Mouse (Mus musculus) hindbrain, embryonic 10.5 days (tissue): Measurements from ENCODE around the gene Usp37. TPM values are rescaled to one million over a fixed set of nuclear protein-coding genes. Genes with fewer than 3 reads are reported as not detected.

Experiments
- DNase-seq: peaks from one replicate; pipeline ENCODE4 v3.0.0-alpha.2; 2017; ENCODE audit warnings: low spot score
- H3K27ac ChIP-seq: fragments of 300-500 bp; sonication (generic); 2 replicates; pipeline ENCODE4 v1.5.1; 2016; ENCODE audit warnings: mild to moderate bottlenecking, moderate library complexity
- H3K27me3 ChIP-seq: fragments of 300-500 bp; sonication (generic); 2 replicates; pipeline ENCODE4 v1.6.1; 2016; ENCODE audit warnings: mild to moderate bottlenecking; ENCODE audit not compliant: poor library complexity, insufficient read depth, severe bottlenecking
- H3K36me3 ChIP-seq: fragments of 300-500 bp; sonication (generic); 2 replicates; pipeline ENCODE4 v1.6.1; 2016; ENCODE audit warnings: mild to moderate bottlenecking, moderate library complexity
- H3K4me1 ChIP-seq: fragments of 300-500 bp; sonication (generic); replicated peaks from 2 replicates; pipeline ENCODE4 v1.6.1; 2016; ENCODE audit warnings: mild to moderate bottlenecking
- H3K4me3 ChIP-seq: fragments of 300-500 bp; sonication (generic); 2 replicates; pipeline ENCODE4 v1.5.1; 2016; ENCODE audit warnings: mild to moderate bottlenecking, moderate library complexity
- H3K9me3 ChIP-seq: fragments of 300-500 bp; sonication (generic); 2 replicates; pipeline ENCODE4 v1.6.1; 2016; ENCODE audit warnings: mild to moderate bottlenecking, moderate library complexity
- WGBS: fragments of 180-500 bp; shearing (Covaris S2); methylation state at CpG from one replicate; pipeline ENCODE4 v1.1.7; 2016; 5-methylcytosine and 5-hydroxymethylcytosine counted together
- polyA plus RNA-seq: library from polyadenylated mRNA; unstranded; fragments of >200 nt; fragmentation: Nextera tagmentation; extraction: Ambion mirVana; gene quantifications from 2 replicates; pipeline ENCODE4 v1.2.1, GENCODE M21; 2016

Usp37 gene
- polyA plus RNA-seq: 34.0 and 45.5 TPM in 2 replicates

- no peak for DNase-seq
- Histone ChIP-seq H3K4me1 (peaks cover 21% of the 10 kb centered on the region), H3K27me3 (no peaks in the 10 kb centered on the region), H3K9me3 (no peaks in the 10 kb centered on the region), H3K36me3 (no peaks in the 10 kb centered on the region), H3K27ac (0 out of 2 replicates have a peak within 1 kb of the TSS, but pooled peaks have one; percentile 8), H3K4me3 (no peak within 1 kb of the TSS)
- 44% methylated on average over 4 of the region's 4 CpGs for WGBS
These were observed at the start of gene Usp37 for GRCm38 (mm10) chr1:74544184-74544583. Gene Usp37 (minus strand): TSS chr1:74544284.

- peak within 1 kb of the TSS; percentile 90 for H3K27ac ChIP-seq
- peak; percentile 99 for DNase-seq
- no peaks in the 10 kb centered on the region for H3K9me3 ChIP-seq
- H3K27me3 ChIP-seq: no peaks in the 10 kb centered on the region
- peaks cover 24% of the 10 kb centered on the region for H3K4me1 ChIP-seq
- peaks cover 50% of the 10 kb centered on the region for H3K36me3 ChIP-seq
- under 1% methylated on average over 48 of the region's 48 CpGs for WGBS
- peak within 1 kb of the TSS; percentile 94 for H3K4me3 ChIP-seq
These were observed 43.8 kb upstream of the Usp37 start, which contains the start of the genes Zfp142 and Bcs1l for GRCm38 (mm10) chr1:74587773-74588445. Gene Zfp142 (minus strand): TSS chr1:74588246. Gene Bcs1l (plus strand): TSS chr1:74588289.

DNA sequence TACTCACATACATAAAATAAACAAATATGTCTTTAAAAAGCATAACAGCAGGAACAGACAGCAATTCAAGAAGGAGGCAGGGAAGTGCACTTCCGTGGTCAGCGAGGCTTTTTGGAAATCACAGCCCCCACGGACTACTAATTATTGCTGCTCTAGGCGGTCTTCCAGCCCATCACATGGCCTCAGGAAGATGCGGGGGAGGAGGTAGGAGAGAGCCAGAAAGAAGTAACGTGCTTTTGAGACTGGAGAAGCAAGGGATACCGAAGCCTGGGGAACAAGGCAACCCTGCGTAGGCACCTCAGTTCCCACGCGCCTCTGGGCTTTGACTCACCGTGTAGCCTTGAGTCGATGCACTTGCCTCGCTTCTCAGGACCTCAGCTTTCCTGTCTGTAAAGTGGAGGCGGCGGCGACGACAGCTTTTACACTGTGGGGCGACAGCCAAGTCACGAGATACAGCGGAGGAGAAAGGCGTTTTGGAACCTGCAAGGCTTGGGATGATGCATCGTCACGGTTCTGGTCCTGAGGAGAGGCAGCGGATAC is 43.2 kb upstream of the Usp37 start:
- no peak for DNase-seq
- under 1% methylated on average over 24 of the region's 24 CpGs for WGBS
- H3K36me3 ChIP-seq: peaks cover 52% of the 10 kb centered on the region

GRCm38 (mm10) chr1:74584616-74585398 is 40.7 kb upstream of the Usp37 start:
- peaks cover 24% of the 10 kb centered on the region for H3K4me1 ChIP-seq
- WGBS: 92% methylated on average over 3 of the region's 3 CpGs
- H3K9me3 ChIP-seq: no peaks in the 10 kb centered on the region
- H3K4me3 ChIP-seq: no peak overlapping the region
- no peak overlapping the region for H3K27ac ChIP-seq
- H3K36me3 ChIP-seq: peaks cover 49% of the 10 kb centered on the region
- no peaks in the 10 kb centered on the region for H3K27me3 ChIP-seq
- no peak for DNase-seq

More for the DNA sequence above, 43.2 kb upstream of the Usp37 start:
- H3K4me1 ChIP-seq: peaks cover 24% of the 10 kb centered on the region
- peak overlapping the region; percentile 94 for H3K4me3 ChIP-seq
- H3K27me3 ChIP-seq: no peaks in the 10 kb centered on the region
- peak overlapping the region; percentile 90 for H3K27ac ChIP-seq
- no peaks in the 10 kb centered on the region for H3K9me3 ChIP-seq

- Histone ChIP-seq H3K9me3 (no peaks in the 10 kb centered on the region), H3K36me3 (peaks cover 67% of the 10 kb centered on the region), H3K4me1 (peaks cover 17% of the 10 kb centered on the region), H3K27me3 (no peaks in the 10 kb centered on the region), H3K4me3 (no peak overlapping the region), H3K27ac (no peak overlapping the region)
- 76% methylated on average over 3 of the region's 3 CpGs for WGBS
- DNase-seq: no peak
These were observed 38.5 kb upstream of the Usp37 start for GRCm38 (mm10) chr1:74582621-74583020.

GRCm38 (mm10) chr1:74569739-74570719 is 25.9 kb upstream of the Usp37 start:
- no peak for DNase-seq
- Histone ChIP-seq H3K9me3 (no peaks in the 10 kb centered on the region), H3K4me1 (no peaks in the 10 kb centered on the region), H3K4me3 (no peak overlapping the region), H3K27me3 (no peaks in the 10 kb centered on the region), H3K27ac (no peak overlapping the region), H3K36me3 (peaks cover 98% of the 10 kb centered on the region)
- WGBS: 91% methylated on average over 29 of the region's 29 CpGs

DNA sequence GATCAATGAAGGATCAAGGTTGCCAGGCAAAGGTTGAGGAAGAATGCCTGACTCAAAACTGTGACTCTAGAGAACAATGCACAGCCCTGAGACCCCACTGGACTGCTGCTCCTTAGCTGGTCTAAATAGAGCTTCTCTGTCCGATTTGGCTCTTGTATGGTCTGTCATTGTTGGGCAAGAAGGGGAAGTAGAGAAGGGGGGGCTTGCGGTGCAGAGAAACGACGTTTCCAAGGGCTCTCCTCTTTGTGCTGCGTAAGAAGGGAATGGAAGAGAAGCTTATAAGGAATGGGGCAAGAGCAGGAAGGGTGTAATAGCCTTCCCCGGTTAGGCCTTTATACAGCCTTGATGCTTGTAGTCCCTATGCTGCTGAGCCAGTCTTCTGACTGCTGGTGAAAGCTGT is 21.8 kb upstream of the Usp37 start:
- H3K4me1 ChIP-seq: no peaks in the 10 kb centered on the region
- H3K27me3 ChIP-seq: no peaks in the 10 kb centered on the region
- no peak overlapping the region for H3K27ac ChIP-seq
- H3K4me3 ChIP-seq: no peak overlapping the region
- no peaks in the 10 kb centered on the region for H3K9me3 ChIP-seq
- peaks cover 81% of the 10 kb centered on the region for H3K36me3 ChIP-seq
- DNase-seq: no peak
- 72% methylated on average over 6 of the region's 6 CpGs for WGBS

- Histone ChIP-seq H3K4me3 (no peak overlapping the region), H3K4me1 (no peaks in the 10 kb centered on the region), H3K9me3 (no peaks in the 10 kb centered on the region), H3K27ac (no peak overlapping the region), H3K36me3 (peaks cover 15% of the 10 kb centered on the region), H3K27me3 (no peaks in the 10 kb centered on the region)
- WGBS: 89% methylated on average over 5 of the region's 5 CpGs
- no peak for DNase-seq
These were observed 15.0 kb upstream of the Usp37 start for GRCm38 (mm10) chr1:74559061-74559460.

- Histone ChIP-seq H3K36me3 (no peaks in the 10 kb centered on the region), H3K4me3 (peak within 1 kb of the TSS; percentile 21; the same call in 1 of the 2 replicates), H3K27me3 (no peaks in the 10 kb centered on the region), H3K27ac (no peak within 1 kb of the TSS), H3K9me3 (no peaks in the 10 kb centered on the region), H3K4me1 (peaks cover 21% of the 10 kb centered on the region)
- 8% methylated on average over 6 of the region's 6 CpGs for WGBS
- DNase-seq: peak; percentile 10
These were observed 1.6 kb downstream of the Usp37 start, which contains the start of gene Plcd4 for GRCm38 (mm10) chr1:74542451-74542961. Gene Plcd4 (plus strand): TSS chr1:74542888.

DNA sequence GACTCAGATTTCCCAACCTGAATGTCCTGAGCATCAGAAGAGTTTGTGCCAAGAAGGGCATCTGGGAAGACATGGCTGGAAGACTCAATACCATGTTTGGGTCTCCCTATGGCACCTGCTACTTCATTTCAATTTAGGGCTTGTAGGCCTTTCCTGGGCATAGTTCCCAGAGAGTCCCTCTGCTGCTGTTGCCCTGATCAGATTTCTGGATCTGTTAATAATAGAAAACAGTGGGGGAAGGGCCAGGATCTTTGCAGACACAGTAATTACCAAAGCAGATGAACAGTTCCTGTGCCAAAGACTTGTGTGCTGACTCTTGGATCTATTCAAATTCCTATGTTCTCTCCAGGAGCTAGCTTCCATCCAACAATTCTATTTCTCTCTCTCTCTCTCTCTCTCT is 5.4 kb downstream of the Usp37 start:
- H3K27ac ChIP-seq: no peak overlapping the region
- H3K4me1 ChIP-seq: peaks cover 11% of the 10 kb centered on the region
- no peaks in the 10 kb centered on the region for H3K36me3 ChIP-seq
- H3K27me3 ChIP-seq: no peaks in the 10 kb centered on the region
- no peak for DNase-seq
- H3K4me3 ChIP-seq: no peak overlapping the region
- no peaks in the 10 kb centered on the region for H3K9me3 ChIP-seq

DNA sequence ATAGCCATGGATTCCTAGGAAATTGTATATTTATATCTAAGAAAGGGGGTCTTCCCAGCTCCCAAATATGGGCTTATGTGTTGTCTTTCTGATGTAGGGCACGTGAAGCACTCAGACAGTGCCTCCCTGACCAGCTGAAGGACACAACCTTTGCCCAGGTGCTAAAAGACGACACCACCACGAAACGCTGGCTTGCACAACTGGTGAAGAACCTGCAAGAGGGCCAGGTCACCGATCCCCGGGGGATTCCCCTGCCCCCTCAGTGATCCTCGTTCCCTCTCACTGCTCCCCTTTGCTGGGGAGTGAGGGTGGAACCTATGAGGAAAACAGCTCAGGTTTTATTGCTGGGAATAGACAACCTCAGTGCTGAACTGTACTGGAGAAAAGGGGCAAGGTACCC is 15.5 kb downstream of the Usp37 start:
- Histone ChIP-seq H3K36me3 (peaks cover 96% of the 10 kb centered on the region), H3K4me3 (no peak overlapping the region), H3K4me1 (no peaks in the 10 kb centered on the region), H3K27ac (no peak overlapping the region), H3K9me3 (no peaks in the 10 kb centered on the region), H3K27me3 (no peaks in the 10 kb centered on the region)
- DNase-seq: no peak
- WGBS: 95% methylated on average over 7 of the region's 7 CpGs

DNA sequence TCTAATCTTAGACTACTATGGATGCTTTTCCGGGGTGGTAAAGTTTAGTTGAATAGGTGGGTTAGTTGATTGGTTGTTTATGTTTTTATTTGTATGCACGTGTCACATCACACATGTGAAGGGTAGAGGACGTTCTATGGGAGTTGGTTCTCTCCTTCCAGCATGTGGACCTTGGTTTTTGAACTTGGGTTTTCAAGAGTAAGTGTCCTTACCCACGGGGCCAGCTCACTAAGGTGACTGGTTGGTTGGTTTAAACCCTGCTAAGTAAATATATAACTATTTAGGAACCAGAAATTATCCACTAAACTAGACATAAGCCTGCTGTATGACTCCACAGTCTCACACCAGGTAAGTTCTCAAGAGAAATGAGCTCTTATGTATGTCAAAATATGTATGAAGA is 19.3 kb downstream of the Usp37 start:
- no peak overlapping the region for H3K27ac ChIP-seq
- peaks cover 99% of the 10 kb centered on the region for H3K36me3 ChIP-seq
- H3K4me3 ChIP-seq: no peak overlapping the region
- no peaks in the 10 kb centered on the region for H3K4me1 ChIP-seq
- H3K27me3 ChIP-seq: no peaks in the 10 kb centered on the region
- H3K9me3 ChIP-seq: no peaks in the 10 kb centered on the region
- no peak for DNase-seq
- WGBS: 92% methylated on average over 4 of the region's 4 CpGs
